Comparison of ENCODE assay signal across 28 mouse cellular contexts in genomic region chrX:138505049-138505448, GRCm38 (mm10).
A peak's percentile ranks its signal among the peaks of the same experiment; 100 is the strongest.
DNase-seq lines count a peak whose midpoint lies in the region; ATAC-seq lines count a peak whose summit lies in the region.
"Had no signal": no experiment of that assay in that cellular context is flagged by ENCODE, and none has a peak within 500 bp of the region (broad histone marks: within the 10 kb centered on the region; RNA-seq: fewer than 3 reads in every experiment).

No protein-coding gene starts in this region.

- ATAC-seq in forebrain, embryonic 14.5 days = no peak
- ATAC-seq in forebrain, embryonic 12.5 days (ENCODE audit: low FRiP score) = no peak
- ATAC-seq in hindbrain, embryonic 13.5 days (ENCODE audit: low FRiP score) = peak; percentile 66; the same call in 1 of the 2 replicates
- ATAC-seq in hindbrain, embryonic 14.5 days (ENCODE audit: low FRiP score) = no peak
- peak; percentile 77 for ATAC-seq in neural tube, embryonic 13.5 days (ENCODE audit: low read depth)
- ATAC-seq in megakaryocyte-erythroid progenitor cell, adult 5-6 weeks (replicated peaks; ENCODE audit: low FRiP score, low TSS enrichment, poor library complexity, severe bottlenecking) = no peak
- ATAC-seq: forebrain, embryonic 15.5 days; hindbrain, postnatal 0 days; inflammation-experienced regulatory T-cells, adult 6 months; intestine, embryonic 16.5 days had no signal

- 62% methylated on average over 3 of the region's 3 CpGs for WGBS in forebrain, embryonic 14.5 days
- 60% methylated on average over 3 of the region's 3 CpGs for WGBS in forebrain, embryonic 12.5 days
- WGBS in hindbrain, embryonic 13.5 days = 45% methylated on average over 3 of the region's 3 CpGs
- WGBS in hindbrain, embryonic 14.5 days = 41% methylated on average over 3 of the region's 3 CpGs
- WGBS in neural tube, embryonic 13.5 days = 27% methylated on average over 3 of the region's 3 CpGs

- DNase-seq in forebrain, embryonic 14.5 days (ENCODE audit: low spot score) = peak; percentile 4
- no peak for DNase-seq in hindbrain, embryonic 14.5 days (ENCODE audit: low spot score)
- DNase-seq in brain, adult 2 months (ENCODE audit: low read depth, low spot score) = peak; percentile 5
- no peak for DNase-seq in lung, postnatal 4 days
- DNase-seq: adrenal gland, postnatal 10 days; adrenal gland, postnatal 36 days; cerebellum, adult 11-12 months; cerebellum, adult 8-10 months; cerebellum, postnatal 10 days; cerebellum, postnatal 36 days; embryo, embryonic 11 days; gastrocnemius, postnatal 10 days; gastrocnemius, postnatal 36 days; heart, postnatal 10 days; heart, postnatal 36 days had no signal

- no peak overlapping the region for H3K27ac ChIP-seq in forebrain, embryonic 14.5 days (ENCODE audit: low read depth, low read length)
- no peak overlapping the region for H3K27ac ChIP-seq in forebrain, embryonic 12.5 days
- H3K27ac ChIP-seq in hindbrain, embryonic 13.5 days = no peak overlapping the region
- H3K27ac ChIP-seq in hindbrain, embryonic 14.5 days = no peak overlapping the region
- no peak overlapping the region for H3K27ac ChIP-seq in neural tube, embryonic 13.5 days (replicated peaks)
- H3K27ac ChIP-seq: embryonic facial prominence, embryonic 10.5 days; embryonic facial prominence, embryonic 13.5 days; forebrain, embryonic 15.5 days; heart, embryonic 15.5 days; hindbrain, postnatal 0 days had no signal

- no peak overlapping the region for H3K4me2 ChIP-seq in forebrain, embryonic 14.5 days (ENCODE audit: low read length)
- H3K4me2 ChIP-seq in forebrain, embryonic 12.5 days = no peak overlapping the region
- H3K4me2 ChIP-seq in hindbrain, embryonic 13.5 days = no peak overlapping the region
- no peak overlapping the region for H3K4me2 ChIP-seq in hindbrain, embryonic 14.5 days (replicated peaks)
- no peak overlapping the region for H3K4me2 ChIP-seq in neural tube, embryonic 13.5 days
- H3K4me2 ChIP-seq: embryonic facial prominence, embryonic 13.5 days; forebrain, embryonic 15.5 days; heart, embryonic 12.5 days; heart, embryonic 15.5 days had no signal

- no peaks in the 10 kb centered on the region for H3K4me1 ChIP-seq in forebrain, embryonic 14.5 days (ENCODE audit: control insufficient read depth, insufficient read depth, low read length)
- no peaks in the 10 kb centered on the region for H3K4me1 ChIP-seq in forebrain, embryonic 12.5 days
- H3K4me1 ChIP-seq in hindbrain, embryonic 13.5 days (replicated peaks) = no peaks in the 10 kb centered on the region
- H3K4me1 ChIP-seq in hindbrain, embryonic 14.5 days (replicated peaks; ENCODE audit: control insufficient read depth, insufficient read depth, low read length) = no peaks in the 10 kb centered on the region
- no peaks in the 10 kb centered on the region for H3K4me1 ChIP-seq in neural tube, embryonic 13.5 days (replicated peaks)
- H3K4me1 ChIP-seq: embryonic facial prominence, embryonic 10.5 days; embryonic facial prominence, embryonic 13.5 days; forebrain, embryonic 15.5 days; heart, embryonic 12.5 days; heart, embryonic 15.5 days had no signal

- no peaks in the 10 kb centered on the region for H3K9me3 ChIP-seq in forebrain, embryonic 14.5 days (replicated peaks; ENCODE audit: control insufficient read depth, low read length)
- H3K9me3 ChIP-seq in forebrain, embryonic 12.5 days = no peaks in the 10 kb centered on the region
- no peaks in the 10 kb centered on the region for H3K9me3 ChIP-seq in hindbrain, embryonic 13.5 days
- no peaks in the 10 kb centered on the region for H3K9me3 ChIP-seq in hindbrain, embryonic 14.5 days (ENCODE audit: control insufficient read depth, low read length)
- H3K9me3 ChIP-seq in neural tube, embryonic 13.5 days = no peaks in the 10 kb centered on the region
- H3K9me3 ChIP-seq: embryonic facial prominence, embryonic 10.5 days; embryonic facial prominence, embryonic 13.5 days; forebrain, embryonic 15.5 days; heart, embryonic 12.5 days; heart, embryonic 15.5 days had no signal

- H3K4me3 ChIP-seq in forebrain, embryonic 14.5 days (ENCODE audit: low read depth, low read length) = no peak overlapping the region
- no peak overlapping the region for H3K4me3 ChIP-seq in forebrain, embryonic 12.5 days (replicated peaks)
- no peak overlapping the region for H3K4me3 ChIP-seq in hindbrain, embryonic 13.5 days
- H3K4me3 ChIP-seq in hindbrain, embryonic 14.5 days (replicated peaks; ENCODE audit: low read length) = no peak overlapping the region
- H3K4me3 ChIP-seq in neural tube, embryonic 13.5 days = no peak overlapping the region
- H3K4me3 ChIP-seq: embryonic facial prominence, embryonic 10.5 days; embryonic facial prominence, embryonic 13.5 days; erythroblast, embryonic 14.5 days; forebrain, embryonic 15.5 days; heart, embryonic 12.5 days; heart, embryonic 15.5 days had no signal

- no peaks in the 10 kb centered on the region for H3K27me3 ChIP-seq in forebrain, embryonic 14.5 days (replicated peaks; ENCODE audit: control insufficient read depth, insufficient read depth, low read length)
- H3K27me3 ChIP-seq in forebrain, embryonic 12.5 days = no peaks in the 10 kb centered on the region
- no peaks in the 10 kb centered on the region for H3K27me3 ChIP-seq in hindbrain, embryonic 13.5 days
- no peaks in the 10 kb centered on the region; the same call in 1 of the 2 replicates for H3K27me3 ChIP-seq in hindbrain, embryonic 14.5 days (ENCODE audit: control insufficient read depth, insufficient read depth, low read length)
- H3K27me3 ChIP-seq in neural tube, embryonic 13.5 days = peaks cover 3% of the 10 kb centered on the region; the same call in 1 of the 2 replicates
- H3K27me3 ChIP-seq: embryonic facial prominence, embryonic 13.5 days; forebrain, embryonic 15.5 days; heart, embryonic 12.5 days; heart, embryonic 15.5 days had no signal

- no peak overlapping the region for H3K9ac ChIP-seq in forebrain, embryonic 14.5 days (ENCODE audit: low read length)
- no peak overlapping the region for H3K9ac ChIP-seq in forebrain, embryonic 12.5 days
- no peak overlapping the region for H3K9ac ChIP-seq in hindbrain, embryonic 13.5 days
- H3K9ac ChIP-seq in hindbrain, embryonic 14.5 days = no peak overlapping the region
- no peak overlapping the region for H3K9ac ChIP-seq in neural tube, embryonic 13.5 days
- H3K9ac ChIP-seq: embryonic facial prominence, embryonic 13.5 days; forebrain, embryonic 15.5 days; heart, embryonic 12.5 days; heart, embryonic 15.5 days had no signal

- no peaks in the 10 kb centered on the region for H3K36me3 ChIP-seq in forebrain, embryonic 14.5 days (ENCODE audit: control insufficient read depth, insufficient read depth, low read length)
- H3K36me3 ChIP-seq in forebrain, embryonic 12.5 days (replicated peaks) = no peaks in the 10 kb centered on the region
- H3K36me3 ChIP-seq in hindbrain, embryonic 13.5 days = no peaks in the 10 kb centered on the region
- no peaks in the 10 kb centered on the region for H3K36me3 ChIP-seq in hindbrain, embryonic 14.5 days (replicated peaks; ENCODE audit: control insufficient read depth, insufficient read depth)
- no peaks in the 10 kb centered on the region for H3K36me3 ChIP-seq in neural tube, embryonic 13.5 days
- H3K36me3 ChIP-seq: embryonic facial prominence, embryonic 10.5 days; embryonic facial prominence, embryonic 13.5 days; forebrain, embryonic 15.5 days; heart, embryonic 12.5 days; heart, embryonic 15.5 days had no signal

Comparison
In these comparisons a context has a peak if more than half of its experiments do, and no peak if none do; other contexts are left out.
1. ATAC-seq: peak in hindbrain, embryonic 13.5 days (single experiment) and neural tube, embryonic 13.5 days (single experiment); none in forebrain, embryonic 14.5 days (single experiment), forebrain, embryonic 12.5 days (single experiment), hindbrain, embryonic 14.5 days (single experiment) and megakaryocyte-erythroid progenitor cell, adult 5-6 weeks (single experiment).
2. DNase-seq: peak in forebrain, embryonic 14.5 days (single experiment) and brain, adult 2 months (single experiment); none in hindbrain, embryonic 14.5 days (single experiment) and lung, postnatal 4 days (0 of 2).